Mouse (Mus musculus): ENCODE data around the gene Wbp1l.

DNA sequence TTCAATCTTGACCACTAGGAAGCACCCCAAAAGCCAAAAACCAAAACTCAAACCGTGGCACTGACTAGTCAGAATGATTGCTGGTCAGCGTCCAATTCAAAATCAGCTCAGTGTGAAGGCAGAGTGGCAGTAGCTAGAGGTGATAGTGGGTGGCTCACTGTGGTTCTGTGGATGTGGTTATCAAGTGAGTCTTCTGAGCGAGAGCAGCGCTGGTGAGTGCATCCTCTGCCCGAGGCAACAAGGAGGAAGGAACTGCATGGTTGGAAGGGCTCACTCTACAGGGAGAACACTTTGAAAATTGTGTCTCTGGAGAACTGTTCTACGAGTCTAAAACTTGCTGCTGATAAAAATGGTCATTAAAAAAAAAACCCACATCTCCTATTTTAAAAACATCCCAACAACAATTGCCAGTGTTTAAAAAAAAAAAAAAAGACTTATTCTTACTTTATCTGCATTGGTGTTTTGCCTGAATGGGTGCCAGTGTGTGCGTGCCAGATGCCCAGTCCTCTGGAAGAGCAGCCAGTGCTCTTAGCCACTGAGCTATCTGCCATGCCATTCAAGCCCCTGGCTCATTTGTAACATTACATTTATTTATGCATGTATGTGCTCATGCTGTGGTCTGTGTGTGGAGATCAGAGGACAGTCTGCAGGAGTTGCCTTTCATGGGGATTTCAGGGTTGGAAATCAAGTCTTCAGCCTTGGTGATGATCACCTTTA, 107.1 kb downstream of the Wbp1l start:
- TF ChIP-seq MAZ (IDR thresholded peaks at IDR 0.05; ENCODE audit: low read depth, low read length) (0 out of 2 replicates have a peak, but pooled peaks have one; percentile 10), HCFC1 (IDR thresholded peaks at IDR 0.05; ENCODE audit: low read depth, low read length) (peak; percentile 21; the same call in 1 of the 2 replicates), POLR2A (IDR thresholded peaks at IDR 0.05; ENCODE audit: control insufficient read depth in 1 of 2, insufficient read depth in 1 of 2, low read depth in 1 of 2, low read length in 2 of 2, poor library complexity in 1 of 2) (no peak), MAFK (IDR thresholded peaks at IDR 0.05; ENCODE audit: borderline replicate concordance, low read depth, low read length) (no peak), TCF12 (IDR thresholded peaks at IDR 0.05; ENCODE audit: low read depth, low read length) (peak; percentile 44), ELF1 (IDR thresholded peaks at IDR 0.05; ENCODE audit: low read depth, low read length) (no peak), NRF1 (IDR thresholded peaks at IDR 0.05; ENCODE audit: insufficient read depth, low read depth, low read length, poor library complexity, severe bottlenecking) (no peak), ZNF384 (IDR thresholded peaks at IDR 0.05; ENCODE audit: low read depth, low read length) (peak; percentile 56; the same call in 1 of the 2 replicates), POLR2AphosphoS2 (IDR thresholded peaks at IDR 0.05; ENCODE audit: low read length) (no peak)

Data from MEL (cell line).